Mouse (Mus musculus) bone marrow, adult 2 months (tissue): ENCODE results near the gene Ttll12.

Source experiments
- CTCF ChIP-seq: fragments of 200-500 bp; IDR thresholded peaks from 2 replicates; pipeline ENCODE4 v1.5.1; 2011; ENCODE audit warnings: low read length, control low read depth; ENCODE audit not compliant: control insufficient read depth, insufficient read depth
- POLR2A ChIP-seq: fragments of 200-500 bp; IDR thresholded peaks from 2 replicates; pipeline ENCODE4 v1.6.1; 2011; ENCODE audit warnings: low read depth, mild to moderate bottlenecking, control low read depth, low read length, borderline replicate concordance; ENCODE audit not compliant: control insufficient read depth

DNA sequence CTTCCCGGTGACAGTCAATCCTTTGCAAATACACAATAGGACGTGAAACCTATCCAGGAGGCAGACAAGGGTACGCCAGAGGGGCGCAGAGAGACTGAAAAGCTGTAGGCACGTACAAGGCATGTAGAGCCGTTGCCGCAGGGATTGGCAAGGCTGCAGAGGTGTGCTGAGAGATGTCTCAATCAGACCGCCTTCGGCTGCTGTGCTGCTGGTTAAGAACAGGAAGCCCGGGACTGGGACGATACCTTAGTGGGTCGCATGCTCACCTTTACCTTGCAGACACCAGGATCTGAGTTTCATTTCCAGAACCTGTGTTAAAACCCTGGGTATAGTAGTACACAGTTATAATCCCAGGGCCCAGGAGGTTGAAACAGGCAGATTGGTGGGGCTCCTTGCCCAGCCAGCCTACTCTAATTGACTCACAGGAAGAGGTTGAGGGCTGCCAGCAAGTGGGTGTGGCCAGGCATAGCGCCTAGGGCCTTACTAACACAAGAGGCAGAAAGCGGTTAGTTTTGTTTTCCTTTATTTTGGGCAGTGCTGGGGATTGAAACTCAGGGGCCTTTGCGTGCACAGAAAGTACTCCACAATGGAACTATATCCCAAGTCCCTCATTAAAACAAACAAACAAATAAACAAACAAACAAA, 32.2 kb downstream of the Ttll12 start:
- no peak for TF ChIP-seq CTCF
- TF ChIP-seq POLR2A = no peak
